Mouse (Mus musculus) forebrain, embryonic 12.5 days (tissue): Measurements from ENCODE around the gene Cers3. TPM values are rescaled to one million over a fixed set of nuclear protein-coding genes. Genes with fewer than 3 reads are reported as not detected.

Experiments used
- polyA plus RNA-seq: library from polyadenylated mRNA; unstranded; fragments of >200 nt; fragmentation: Nextera tagmentation; extraction: Ambion mirVana; gene quantifications from 2 replicates; pipeline ENCODE4 v1.2.1, GENCODE M21; 2016

Gene Cers3
- polyA plus RNA-seq, 1 experiment from 2014 or later: 1.4 TPM

Other genes starting within 250 kb of the Cers3 start
- 17.9 and 18.5 TPM in 2 replicates for gene Asb7, start 53.9 kb upstream of the Cers3 start, polyA plus RNA-seq
- gene Lins1, start 53.6 kb upstream of the Cers3 start, polyA plus RNA-seq: 22.4 and 25.2 TPM in 2 replicates
- 1.6 and 2.1 TPM in 2 replicates for gene Adamts17, start 96.2 kb downstream of the Cers3 start, polyA plus RNA-seq